Mouse (Mus musculus): ENCODE measurements around the gene Armh3. TPM values are rescaled to one million over a fixed set of nuclear protein-coding genes. Genes with fewer than 3 reads are reported as not detected.

Armh3 gene
- total and polyA plus RNA-seq, 3 experiments = 4.1 to 10.8 TPM; not detected in 1

DNA sequence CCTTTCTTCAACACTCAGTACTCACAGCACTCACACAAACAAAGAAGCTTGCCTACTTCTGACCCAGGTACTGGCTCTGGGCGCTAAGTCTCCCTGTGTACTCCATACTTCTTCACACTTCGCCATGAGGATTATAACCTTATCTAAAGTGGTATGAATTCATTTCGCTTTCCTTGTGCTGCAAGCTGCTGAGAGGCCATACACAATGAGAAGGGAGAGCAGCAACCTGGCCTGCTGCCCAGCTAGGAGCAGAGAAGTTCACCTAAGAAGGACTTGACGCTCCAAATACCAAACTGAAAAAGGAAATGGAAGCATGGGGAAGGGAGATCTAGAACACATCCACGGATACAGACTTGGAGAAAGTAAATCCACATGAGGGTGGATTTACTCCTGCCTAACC is 71.1 kb downstream of the Armh3 start:
- H3K27me3 ChIP-seq (ENCODE audit: control insufficient read depth in 1 of 2, insufficient read depth in 2 of 2, low read length in 2 of 2) = no peaks in the 10 kb centered on the region
- no peak overlapping the region for H3K9ac ChIP-seq (ENCODE audit: control insufficient read depth, low read depth, low read length, poor library complexity, severe bottlenecking)
- no peaks in the 10 kb centered on the region for H3K9me3 ChIP-seq (replicated peaks; ENCODE audit: insufficient read depth, low read length)
- H3K4me1 ChIP-seq (ENCODE audit: control insufficient read depth in 1 of 2, insufficient read depth in 2 of 2, low read length in 2 of 2) = no peaks in the 10 kb centered on the region
- H3K36me3 ChIP-seq (ENCODE audit: control insufficient read depth in 1 of 2, insufficient read depth in 2 of 2, low read length in 2 of 2) = no peaks in the 10 kb centered on the region
- no peak overlapping the region for H3K4me3 ChIP-seq (ENCODE audit: control insufficient read depth in 1 of 2, insufficient read depth in 1 of 2, low read depth in 2 of 2, low read length in 2 of 2)
- no peak overlapping the region for H3K27ac ChIP-seq (ENCODE audit: control insufficient read depth, low read depth, low read length)
- TF ChIP-seq USF1 (IDR thresholded peaks at IDR 0.05; ENCODE audit: low read depth, low read length) = no peak
- TF ChIP-seq E2F4 (IDR thresholded peaks at IDR 0.05; ENCODE audit: borderline replicate concordance, low read depth, low read length) = no peak
- TF ChIP-seq ZKSCAN1 (IDR thresholded peaks at IDR 0.05; ENCODE audit: low read depth, low read length) = no peak
- no peak for TF ChIP-seq CTCF (IDR thresholded peaks at IDR 0.05 in 2 of 3, conservative IDR thresholded peaks at IDR 0.05 in 1 of 3; ENCODE audit: control insufficient read depth in 1 of 3, insufficient read depth in 1 of 3, low read depth in 2 of 3, low read length in 3 of 3, poor library complexity in 1 of 3, severe bottlenecking in 1 of 3)
- TF ChIP-seq CHD1 (IDR thresholded peaks at IDR 0.05; ENCODE audit: low read depth, low read length) = no peak
- no peak for TF ChIP-seq ZNF384 (IDR thresholded peaks at IDR 0.05; ENCODE audit: low read depth, low read length)
- TF ChIP-seq NRF1 (IDR thresholded peaks at IDR 0.05; ENCODE audit: insufficient read depth, low read depth, low read length, poor library complexity, severe bottlenecking) = no peak
- no peak for TF ChIP-seq NELFE (IDR thresholded peaks at IDR 0.05; ENCODE audit: low read depth, low read length)
- no peaks in the 10 kb centered on the region for H3K79me2 ChIP-seq (ENCODE audit: control insufficient read depth, insufficient read depth, low read length, poor library complexity)
- DNase-seq (ENCODE audit: low read depth, low spot score) = no peak

DNA sequence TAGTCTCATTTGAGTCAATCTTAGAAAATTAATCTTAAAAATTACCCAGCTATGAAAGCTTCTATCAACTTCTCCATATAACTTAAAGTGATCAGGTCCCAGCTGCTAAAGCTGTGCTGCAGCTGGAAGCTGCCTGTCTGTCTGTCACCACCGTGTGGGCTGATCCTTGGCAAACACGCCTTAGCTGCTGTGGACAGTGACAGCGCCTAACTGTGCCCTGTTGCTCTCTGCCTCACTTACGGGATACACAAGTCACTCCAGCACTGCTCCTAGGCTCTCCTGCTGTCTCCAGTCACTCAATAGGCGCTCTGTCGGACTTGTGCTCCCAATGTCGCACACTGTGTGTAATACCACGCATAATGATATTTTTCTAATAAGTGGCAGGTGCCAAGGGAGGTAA is 71.9 kb downstream of the Armh3 start:
- no peak overlapping the region for H3K4me3 ChIP-seq (ENCODE audit: control insufficient read depth in 1 of 2, insufficient read depth in 1 of 2, low read depth in 2 of 2, low read length in 2 of 2)
- H3K9me3 ChIP-seq (replicated peaks; ENCODE audit: insufficient read depth, low read length) = no peaks in the 10 kb centered on the region
- TF ChIP-seq TBP (IDR thresholded peaks at IDR 0.05; ENCODE audit: low read depth, low read length) (no peak), MYC (IDR thresholded peaks at IDR 0.05; ENCODE audit: low read depth, low read length) (no peak), CHD2 (IDR thresholded peaks at IDR 0.05; ENCODE audit: low read length) (no peak), ZKSCAN1 (IDR thresholded peaks at IDR 0.05; ENCODE audit: low read depth, low read length) (no peak), EP300 (IDR thresholded peaks at IDR 0.05; ENCODE audit: low read depth in 1 of 2, low read length in 2 of 2) (no peak), TAL1 (IDR thresholded peaks at IDR 0.05; ENCODE audit: low read length) (no peak), ZNF384 (IDR thresholded peaks at IDR 0.05; ENCODE audit: low read depth, low read length) (no peak), POLR2AphosphoS5 (IDR thresholded peaks at IDR 0.05; ENCODE audit: borderline replicate concordance, low read depth, low read length) (no peak), TCF12 (IDR thresholded peaks at IDR 0.05; ENCODE audit: low read depth, low read length) (no peak), KAT2A (conservative IDR thresholded peaks at IDR 0.05; ENCODE audit: low read depth, low read length) (no peak), MEF2A (IDR thresholded peaks at IDR 0.05; ENCODE audit: extremely low read depth, insufficient replicate concordance, low read depth, low read length, poor library complexity, severe bottlenecking) (no peak), BHLHE40 (IDR thresholded peaks at IDR 0.05; ENCODE audit: borderline replicate concordance, low read depth, low read length) (no peak), USF1 (IDR thresholded peaks at IDR 0.05; ENCODE audit: low read depth, low read length) (no peak), RCOR1 (IDR thresholded peaks at IDR 0.05; ENCODE audit: low read depth, low read length) (no peak), UBTF (IDR thresholded peaks at IDR 0.05; ENCODE audit: borderline replicate concordance, insufficient read depth, low read depth, low read length) (no peak), ELF1 (IDR thresholded peaks at IDR 0.05; ENCODE audit: low read depth, low read length) (no peak), JUND (IDR thresholded peaks at IDR 0.05; ENCODE audit: low read depth, low read length) (no peak), NRF1 (IDR thresholded peaks at IDR 0.05; ENCODE audit: insufficient read depth, low read depth, low read length, poor library complexity, severe bottlenecking) (no peak), POLR2AphosphoS2 (IDR thresholded peaks at IDR 0.05; ENCODE audit: low read length) (no peak), RAD21 (IDR thresholded peaks at IDR 0.05; ENCODE audit: low read depth, low read length) (no peak)
- H3K9ac ChIP-seq (ENCODE audit: control insufficient read depth, low read depth, low read length, poor library complexity, severe bottlenecking) = no peak overlapping the region
- no peak overlapping the region for H3K27ac ChIP-seq (ENCODE audit: control insufficient read depth, low read depth, low read length)
- H3K36me3 ChIP-seq (ENCODE audit: control insufficient read depth in 1 of 2, insufficient read depth in 2 of 2, low read length in 2 of 2) = no peaks in the 10 kb centered on the region; a peak in 1 of 4 replicates
- no peaks in the 10 kb centered on the region for H3K27me3 ChIP-seq (ENCODE audit: control insufficient read depth in 1 of 2, insufficient read depth in 2 of 2, low read length in 2 of 2)
- no peaks in the 10 kb centered on the region for H3K4me1 ChIP-seq (ENCODE audit: control insufficient read depth in 1 of 2, insufficient read depth in 2 of 2, low read length in 2 of 2)
- no peak for DNase-seq (ENCODE audit: low read depth, low spot score)
- H3K79me2 ChIP-seq (ENCODE audit: control insufficient read depth, insufficient read depth, low read length, poor library complexity) = no peaks in the 10 kb centered on the region

All from MEL (cell line).